Mouse (Mus musculus): Measurements from ENCODE around the gene Tfrc. TPM values are rescaled to one million over a fixed set of nuclear protein-coding genes. Genes with fewer than 3 reads are reported as not detected.

The Tfrc gene
- polyA plus RNA-seq, 1 experiment from 2014 or later, result 317 TPM

DNA sequence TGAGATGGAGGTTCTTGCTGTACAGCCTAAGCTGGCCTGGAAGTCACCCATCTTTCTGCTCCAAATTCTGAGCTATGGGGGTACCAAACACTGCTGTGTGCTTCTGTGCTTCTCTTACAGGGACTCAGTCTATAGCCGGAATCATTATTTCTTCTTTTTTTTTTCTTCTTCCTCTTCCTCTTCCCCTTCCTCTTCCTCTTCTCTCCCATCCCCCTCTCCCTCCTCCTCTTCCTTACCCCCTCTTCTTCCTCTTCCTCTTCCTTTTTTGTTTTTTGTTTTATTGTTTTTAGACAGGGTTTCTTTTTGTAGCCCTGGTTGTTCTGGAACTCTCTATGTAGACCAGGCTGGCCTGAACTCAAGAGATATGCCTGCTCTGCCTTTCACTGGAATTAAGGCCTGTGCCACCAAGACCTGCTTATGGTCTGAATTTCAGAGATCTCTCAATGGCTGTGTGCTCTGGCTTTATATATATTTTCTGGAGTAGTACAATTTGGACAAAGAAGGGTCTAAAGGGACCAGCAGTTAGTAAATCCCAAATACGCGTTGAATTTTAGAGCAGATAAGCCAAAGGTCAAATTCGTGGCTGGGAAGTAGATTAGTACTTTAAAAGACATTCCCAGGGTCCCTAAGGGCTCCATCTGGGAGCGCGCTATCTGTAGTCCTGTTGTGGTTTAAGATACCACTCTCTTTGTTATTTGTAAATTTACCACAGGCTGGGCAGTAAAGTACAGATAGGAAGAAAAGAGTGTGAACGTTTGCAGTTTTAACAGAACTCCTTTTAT, 967 bp upstream of the Tfrc start:
- Histone ChIP-seq H3K27ac (ENCODE audit: low read length) (peak overlapping the region; percentile 97), H3K4me1 (ENCODE audit: control insufficient read depth, low read depth, low read length) (peaks cover 13% of the 10 kb centered on the region), H3K4me2 (ENCODE audit: low read depth, low read length) (peak overlapping the region; percentile 70), H3K27me3 (ENCODE audit: control insufficient read depth, insufficient read depth, low read depth, low read length) (no peaks in the 10 kb centered on the region), H3K4me3 (ENCODE audit: low read depth, low read length) (peak overlapping the region; percentile 97), H3K36me3 (ENCODE audit: control insufficient read depth, insufficient read depth) (peaks cover 5% of the 10 kb centered on the region), H3K9me3 (replicated peaks; ENCODE audit: control insufficient read depth, low read length) (no peaks in the 10 kb centered on the region), H3K9ac (ENCODE audit: low read depth, low read length) (peak overlapping the region; percentile 54)
- WGBS (ENCODE audit: insufficient replicate concordance), result 16% methylated on average over 7 of the region's 7 CpGs
- ATAC-seq (ENCODE audit: low read depth), result no peak

DNA sequence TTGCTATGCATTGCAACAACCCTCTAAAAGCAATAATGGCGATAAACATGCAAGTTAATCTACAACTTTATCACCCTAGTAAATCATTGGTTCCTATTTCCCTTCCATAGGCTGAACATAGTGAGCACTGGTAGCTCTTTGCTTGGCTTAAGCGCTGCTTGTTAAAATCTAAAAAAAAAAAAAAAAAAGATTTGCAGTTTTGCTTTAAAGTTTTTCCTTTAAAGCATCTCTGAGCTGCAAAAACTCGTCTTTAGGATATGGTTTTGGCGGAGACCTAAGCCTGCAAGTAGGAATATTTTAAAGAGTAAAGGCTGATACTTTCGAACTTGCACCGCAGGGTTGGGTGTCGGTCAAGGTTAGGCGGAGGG, 392 bp upstream of the Tfrc start:
- H3K36me3 ChIP-seq (ENCODE audit: control insufficient read depth, insufficient read depth), result peaks cover 11% of the 10 kb centered on the region
- 3% methylated on average over 8 of the region's 8 CpGs for WGBS (ENCODE audit: insufficient replicate concordance)
- no peaks in the 10 kb centered on the region for H3K27me3 ChIP-seq (ENCODE audit: control insufficient read depth, insufficient read depth, low read depth, low read length)
- no peak for ATAC-seq (ENCODE audit: low read depth)
- no peaks in the 10 kb centered on the region for H3K9me3 ChIP-seq (replicated peaks; ENCODE audit: control insufficient read depth, low read length)
- peaks cover 18% of the 10 kb centered on the region for H3K4me1 ChIP-seq (ENCODE audit: control insufficient read depth, low read depth, low read length)
- H3K4me2 ChIP-seq (ENCODE audit: low read depth, low read length), result peak overlapping the region; percentile 70
- H3K9ac ChIP-seq (ENCODE audit: low read depth, low read length), result peak overlapping the region; percentile 54
- H3K27ac ChIP-seq (ENCODE audit: low read length), result peak overlapping the region; percentile 97
- H3K4me3 ChIP-seq (ENCODE audit: low read depth, low read length), result peak overlapping the region; percentile 97

DNA sequence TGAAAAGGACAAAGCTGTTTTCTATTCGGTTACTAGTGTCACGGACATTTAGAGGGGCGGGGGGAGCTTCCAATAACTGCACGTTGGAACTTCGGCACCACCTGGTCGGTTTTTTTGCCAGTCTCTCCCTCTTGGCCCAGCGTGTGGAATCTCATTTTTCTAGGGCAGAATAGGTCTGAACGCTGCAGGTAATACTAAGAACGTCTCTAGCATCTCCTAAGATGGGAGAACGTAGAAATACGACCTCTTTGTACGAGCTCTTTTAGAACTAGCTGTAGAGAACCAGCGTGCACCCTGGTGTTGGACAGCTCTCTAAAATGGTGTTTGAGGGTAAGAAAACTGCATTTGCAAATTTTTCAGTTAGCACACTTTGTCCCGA, 670 bp downstream of the Tfrc start:
- Histone ChIP-seq H3K9ac (ENCODE audit: low read depth, low read length) (peak overlapping the region; percentile 99), H3K4me1 (ENCODE audit: control insufficient read depth, low read depth, low read length) (peaks cover 22% of the 10 kb centered on the region), H3K4me3 (ENCODE audit: low read depth, low read length) (peak overlapping the region; percentile 97), H3K4me2 (ENCODE audit: low read depth, low read length) (peak overlapping the region; percentile 46), H3K27ac (ENCODE audit: low read length) (peak overlapping the region; percentile 97), H3K27me3 (ENCODE audit: control insufficient read depth, insufficient read depth, low read depth, low read length) (no peaks in the 10 kb centered on the region), H3K9me3 (replicated peaks; ENCODE audit: control insufficient read depth, low read length) (no peaks in the 10 kb centered on the region), H3K36me3 (ENCODE audit: control insufficient read depth, insufficient read depth) (peaks cover 21% of the 10 kb centered on the region)
- WGBS (ENCODE audit: insufficient replicate concordance), result 0% methylated on average over 14 of the region's 14 CpGs
- ATAC-seq (ENCODE audit: low read depth), result no peak

DNA sequence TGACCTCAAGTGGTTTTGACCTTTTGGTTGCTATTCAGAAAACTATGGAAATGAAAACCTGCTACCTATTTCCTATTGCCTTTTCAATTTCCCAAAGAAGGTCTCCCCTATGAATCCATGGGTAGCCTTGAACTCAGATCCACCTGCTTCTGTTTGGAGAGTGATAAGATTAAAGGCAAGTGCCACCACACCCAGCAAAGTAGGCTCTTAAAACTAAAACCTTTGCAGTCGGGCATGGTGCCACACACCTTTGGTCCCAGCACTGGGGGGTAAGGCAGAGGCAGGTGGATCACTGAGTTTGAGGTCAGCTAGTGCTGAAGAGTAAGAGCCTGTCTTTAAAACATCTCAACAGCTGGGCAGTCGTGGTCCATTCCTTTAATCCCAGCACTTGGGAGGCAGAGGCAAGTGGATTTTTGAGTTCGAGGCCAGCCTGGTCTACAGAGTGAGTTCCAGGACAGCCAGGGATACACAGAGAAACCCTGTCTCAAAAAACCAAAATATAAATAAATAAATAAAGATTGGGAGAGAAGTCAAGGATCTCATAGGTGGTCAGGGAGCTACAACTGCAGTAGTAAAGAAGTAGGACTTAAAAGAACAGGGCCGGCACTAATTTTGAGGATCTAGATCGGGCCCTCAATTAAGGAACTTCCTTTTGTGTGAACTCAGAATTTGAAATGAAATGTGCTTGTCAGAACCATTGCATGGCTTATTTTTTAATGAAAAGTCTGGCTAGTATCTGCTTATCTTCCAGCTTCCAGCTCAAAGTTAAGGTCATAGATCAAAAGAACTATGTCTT, 1.9 kb downstream of the Tfrc start:
- peaks cover 33% of the 10 kb centered on the region for H3K36me3 ChIP-seq (ENCODE audit: control insufficient read depth, insufficient read depth)
- WGBS (ENCODE audit: insufficient replicate concordance), result 18% methylated on average over 5 of the region's 5 CpGs

DNA sequence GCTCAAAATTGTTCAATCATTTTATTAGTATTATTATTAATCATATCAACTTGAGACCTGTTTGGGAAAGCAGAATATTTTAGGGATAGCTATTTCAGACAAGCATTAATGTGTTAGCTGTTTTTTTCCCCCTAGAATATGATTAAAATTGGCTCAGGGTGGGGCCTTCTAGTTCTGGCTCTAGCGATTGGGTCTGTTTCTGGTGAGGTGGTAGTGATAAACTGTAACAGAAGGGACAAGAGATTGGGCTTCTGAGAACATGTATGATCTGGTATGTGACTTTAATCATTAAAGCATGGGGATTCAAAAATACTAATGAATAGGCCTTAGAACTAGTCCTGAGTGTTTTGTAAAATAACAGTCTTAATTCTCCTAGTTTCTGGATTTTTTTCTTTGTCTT, 3.3 kb downstream of the Tfrc start:
- H3K4me3 ChIP-seq (ENCODE audit: low read depth, low read length), result peak overlapping the region; percentile 97
- no peaks in the 10 kb centered on the region for H3K27me3 ChIP-seq (ENCODE audit: control insufficient read depth, insufficient read depth, low read depth, low read length)
- peak overlapping the region; percentile 71 for H3K4me2 ChIP-seq (ENCODE audit: low read depth, low read length)
- H3K4me1 ChIP-seq (ENCODE audit: control insufficient read depth, low read depth, low read length), result peaks cover 26% of the 10 kb centered on the region
- peak; percentile 37 for ATAC-seq (ENCODE audit: low read depth)
- peaks cover 47% of the 10 kb centered on the region for H3K36me3 ChIP-seq (ENCODE audit: control insufficient read depth, insufficient read depth)
- no peaks in the 10 kb centered on the region for H3K9me3 ChIP-seq (replicated peaks; ENCODE audit: control insufficient read depth, low read length)
- 21% methylated on average over 1 of the region's 1 CpGs for WGBS (ENCODE audit: insufficient replicate concordance)
- H3K9ac ChIP-seq (ENCODE audit: low read depth, low read length), result peak overlapping the region; percentile 43
- H3K27ac ChIP-seq (ENCODE audit: low read length), result peak overlapping the region; percentile 97

More for the DNA sequence above, 1.9 kb downstream of the Tfrc start:
- Histone ChIP-seq H3K9ac (ENCODE audit: low read depth, low read length) (peak overlapping the region; percentile 99), H3K9me3 (replicated peaks; ENCODE audit: control insufficient read depth, low read length) (no peaks in the 10 kb centered on the region), H3K4me3 (ENCODE audit: low read depth, low read length) (peak overlapping the region; percentile 97), H3K4me1 (ENCODE audit: control insufficient read depth, low read depth, low read length) (peaks cover 26% of the 10 kb centered on the region), H3K4me2 (ENCODE audit: low read depth, low read length) (peak overlapping the region; percentile 46), H3K27me3 (ENCODE audit: control insufficient read depth, insufficient read depth, low read depth, low read length) (no peaks in the 10 kb centered on the region), H3K27ac (ENCODE audit: low read length) (peak overlapping the region; percentile 97)
- ATAC-seq (ENCODE audit: low read depth), result peak; percentile 12; the same call in 1 of the 2 replicates

DNA sequence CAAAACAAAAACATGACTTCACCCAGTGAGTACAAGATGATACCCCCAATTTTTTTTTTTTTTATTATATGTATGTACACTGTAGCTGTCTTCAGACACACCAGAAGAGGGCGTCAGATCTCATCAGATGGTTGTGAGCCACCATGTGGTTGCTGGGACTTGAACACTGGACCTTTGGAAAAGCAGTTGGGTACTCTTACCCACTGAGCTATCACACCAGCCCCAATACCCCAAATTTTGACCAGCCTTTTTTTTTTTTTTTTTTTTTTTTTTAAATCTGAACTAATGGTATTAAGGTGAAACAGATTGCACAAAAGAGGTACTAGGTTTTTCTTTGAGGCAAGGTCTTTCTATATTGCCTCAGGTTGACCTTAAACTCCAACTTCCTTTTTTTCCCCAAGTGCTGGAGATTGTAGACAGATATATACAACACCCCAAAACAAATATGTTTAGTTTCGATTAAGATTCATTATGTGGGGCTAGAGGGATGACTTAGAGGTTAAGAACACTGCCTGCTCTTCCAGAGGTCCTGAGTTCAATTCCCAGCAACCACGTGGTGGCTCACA, 4.6 kb downstream of the Tfrc start:
- Histone ChIP-seq H3K4me3 (ENCODE audit: low read depth, low read length) (peak overlapping the region; percentile 97), H3K4me2 (ENCODE audit: low read depth, low read length) (peak overlapping the region; percentile 71), H3K4me1 (ENCODE audit: control insufficient read depth, low read depth, low read length) (peaks cover 16% of the 10 kb centered on the region), H3K9ac (ENCODE audit: low read depth, low read length) (peak overlapping the region; percentile 43), H3K27me3 (ENCODE audit: control insufficient read depth, insufficient read depth, low read depth, low read length) (no peaks in the 10 kb centered on the region), H3K27ac (ENCODE audit: low read length) (peak overlapping the region; percentile 97), H3K36me3 (ENCODE audit: control insufficient read depth, insufficient read depth) (peaks cover 58% of the 10 kb centered on the region), H3K9me3 (replicated peaks; ENCODE audit: control insufficient read depth, low read length) (no peaks in the 10 kb centered on the region)
- WGBS (ENCODE audit: insufficient replicate concordance), result 46% methylated on average over 3 of the region's 3 CpGs
- no peak for ATAC-seq (ENCODE audit: low read depth)

DNA sequence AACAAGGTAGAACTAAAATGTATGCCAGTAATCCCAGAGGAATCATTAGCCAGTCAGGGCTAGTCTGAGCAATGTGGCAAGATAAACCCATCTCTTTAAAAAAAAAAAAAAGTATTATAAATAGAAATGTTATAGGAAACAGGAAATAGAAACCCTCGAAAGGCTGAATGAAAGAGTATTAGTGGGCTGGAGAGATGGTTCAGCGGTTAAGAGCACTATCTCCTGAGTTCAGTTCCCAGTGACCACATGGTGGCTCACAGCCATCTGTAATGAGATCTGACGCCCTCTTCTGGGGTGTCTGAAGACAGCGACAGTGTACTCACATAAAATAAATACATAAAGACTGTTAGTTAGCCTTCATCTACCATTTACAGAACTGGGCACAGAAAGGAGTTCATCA, 5.3 kb downstream of the Tfrc start:
- Histone ChIP-seq H3K9ac (ENCODE audit: low read depth, low read length) (no peak overlapping the region), H3K4me1 (ENCODE audit: control insufficient read depth, low read depth, low read length) (peaks cover 16% of the 10 kb centered on the region), H3K27ac (ENCODE audit: low read length) (peak overlapping the region; percentile 72), H3K4me2 (ENCODE audit: low read depth, low read length) (0 out of 2 replicates have a peak overlapping the region, but pooled peaks have one; percentile 17), H3K27me3 (ENCODE audit: control insufficient read depth, insufficient read depth, low read depth, low read length) (no peaks in the 10 kb centered on the region), H3K9me3 (replicated peaks; ENCODE audit: control insufficient read depth, low read length) (no peaks in the 10 kb centered on the region), H3K4me3 (ENCODE audit: low read depth, low read length) (peak overlapping the region; percentile 14), H3K36me3 (ENCODE audit: control insufficient read depth, insufficient read depth) (peaks cover 65% of the 10 kb centered on the region)
- 20% methylated on average over 4 of the region's 4 CpGs for WGBS (ENCODE audit: insufficient replicate concordance)
- ATAC-seq (ENCODE audit: low read depth), result no peak

DNA sequence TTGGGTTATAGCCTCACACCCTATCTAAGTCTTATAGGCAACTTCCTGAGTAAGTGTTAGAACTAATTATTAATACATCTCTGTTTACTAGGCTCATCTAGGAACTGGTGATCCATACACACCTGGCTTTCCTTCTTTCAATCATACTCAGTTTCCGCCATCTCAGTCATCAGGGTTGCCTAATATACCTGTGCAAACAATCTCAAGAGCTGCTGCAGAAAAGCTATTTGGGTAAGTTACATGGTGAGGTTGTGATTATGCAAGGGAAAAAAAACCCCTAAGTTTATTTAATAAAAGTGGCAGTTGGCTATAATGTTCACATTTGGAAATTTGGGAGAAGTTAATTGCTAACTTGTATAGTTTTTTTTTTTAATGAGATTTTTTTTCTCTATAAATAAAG, 10.2 kb downstream of the Tfrc start:
- Histone ChIP-seq H3K9me3 (replicated peaks; ENCODE audit: control insufficient read depth, low read length) (no peaks in the 10 kb centered on the region), H3K27me3 (ENCODE audit: control insufficient read depth, insufficient read depth, low read depth, low read length) (no peaks in the 10 kb centered on the region), H3K9ac (ENCODE audit: low read depth, low read length) (no peak overlapping the region), H3K4me3 (ENCODE audit: low read depth, low read length) (no peak overlapping the region), H3K36me3 (ENCODE audit: control insufficient read depth, insufficient read depth) (peaks cover 92% of the 10 kb centered on the region), H3K4me1 (ENCODE audit: control insufficient read depth, low read depth, low read length) (peaks cover 5% of the 10 kb centered on the region), H3K27ac (ENCODE audit: low read length) (no peak overlapping the region), H3K4me2 (ENCODE audit: low read depth, low read length) (no peak overlapping the region)
- no peak for ATAC-seq (ENCODE audit: low read depth)
- WGBS (ENCODE audit: insufficient replicate concordance), result 91% methylated on average over 1 of the region's 1 CpGs

All from liver, embryonic 16.5 days (tissue).